ENCODE assay signal across 26 mouse cellular contexts in genomic region chr6:116374136-116374535, GRCm38 (mm10). TPM values are rescaled to one million over a fixed set of nuclear protein-coding genes. Genes with fewer than 3 reads are reported as not detected.
A peak's percentile ranks its signal among the peaks of the same experiment; 100 is the strongest.
DNase-seq lines count a peak whose midpoint lies in the region; ATAC-seq and TF ChIP-seq lines count a peak whose summit lies in the region.
"Had no signal": no experiment of that assay in that cellular context is flagged by ENCODE, and none has a peak within 500 bp of the region (broad histone marks: within the 10 kb centered on the region; RNA-seq: fewer than 3 reads in every experiment).

No protein-coding gene starts in this region.

- TF ChIP-seq EP300 in lung, postnatal 0 days (IDR thresholded peaks at IDR 0.05) = no peak

- peak; percentile 52 for DNase-seq in heart, adult 11 months
- DNase-seq in heart, postnatal 4 days = no peak
- DNase-seq in lung, postnatal 0 days (ENCODE audit: low spot score) = peak; percentile 29
- no peak for DNase-seq in lung, postnatal 14 days
- DNase-seq in MN1 (ENCODE audit: low spot score) = peak; percentile 11
- DNase-seq: adrenal gland, adult 8-10 months; adrenal gland, postnatal 14 days; adrenal gland, postnatal 36 days; cerebellum, adult 11-12 months; cerebellum, adult 2 months; cerebellum, adult 9-10 months; cerebellum, postnatal 10 days; cerebellum, postnatal 25 days had no signal

- H3K27me3 ChIP-seq in lung, postnatal 0 days (replicated peaks; ENCODE audit: insufficient read depth, low read length) = no peaks in the 10 kb centered on the region
- H3K27me3 ChIP-seq: CH12.LX; embryonic facial prominence, embryonic 12.5 days; forebrain, embryonic 12.5 days; Patski had no signal

- no peak overlapping the region for H3K27ac ChIP-seq in lung, postnatal 0 days (ENCODE audit: low read length)
- H3K27ac ChIP-seq: embryonic facial prominence, embryonic 10.5 days; embryonic facial prominence, embryonic 12.5 days; forebrain, embryonic 10.5 days; forebrain, embryonic 12.5 days had no signal

- no peaks in the 10 kb centered on the region for H3K9me3 ChIP-seq in lung, postnatal 0 days (ENCODE audit: low read length)
- H3K9me3 ChIP-seq: embryonic facial prominence, embryonic 10.5 days; embryonic facial prominence, embryonic 12.5 days; forebrain, embryonic 10.5 days; forebrain, embryonic 12.5 days; G1E had no signal

- TF ChIP-seq CTCF in lung, postnatal 0 days (IDR thresholded peaks at IDR 0.05) = no peak

- no peak for ATAC-seq in lung, postnatal 0 days
- ATAC-seq in erythroblast, adult 5-6 weeks (replicated peaks; ENCODE audit: low FRiP score, poor library complexity, severe bottlenecking) = no peak
- no peak for ATAC-seq in CD4-positive, CD25-positive, alpha-beta regulatory T cell, adult 4 months
- ATAC-seq: activated CD4-positive, CD25-positive, alpha-beta regulatory T cell, adult 4 months; forebrain, embryonic 14.5 days; forebrain, embryonic 16.5 days; Patski had no signal

- whole genome bisulfite sequencing in lung, postnatal 0 days = 62% methylated on average over 1 of the region's 1 CpGs

- no peak overlapping the region for H3K4me3 ChIP-seq in lung, postnatal 0 days (ENCODE audit: low read depth, low read length)
- H3K4me3 ChIP-seq: embryonic facial prominence, embryonic 10.5 days; embryonic facial prominence, embryonic 12.5 days; erythroblast, embryonic 14.5 days; forebrain, embryonic 10.5 days; forebrain, embryonic 12.5 days had no signal

- H3K36me3 ChIP-seq in lung, postnatal 0 days (ENCODE audit: insufficient read depth, low read length) = no peaks in the 10 kb centered on the region
- H3K36me3 ChIP-seq: embryonic facial prominence, embryonic 12.5 days had no signal

- H3K9ac ChIP-seq in lung, postnatal 0 days (replicated peaks; ENCODE audit: low read depth) = no peak overlapping the region
- H3K9ac ChIP-seq: embryonic facial prominence, embryonic 12.5 days; forebrain, embryonic 12.5 days had no signal

- H3K4me2 ChIP-seq in lung, postnatal 0 days (replicated peaks; ENCODE audit: low read depth, low read length) = no peak overlapping the region
- H3K4me2 ChIP-seq: embryonic facial prominence, embryonic 12.5 days; forebrain, embryonic 12.5 days had no signal

- H3K4me1 ChIP-seq in lung, postnatal 0 days (ENCODE audit: insufficient read depth, low read depth, low read length) = no peaks in the 10 kb centered on the region; the same call in 1 of the 2 replicates
- H3K4me1 ChIP-seq: forebrain, embryonic 10.5 days; forebrain, embryonic 12.5 days had no signal

RNA-seq across cellular contexts. Expression of gene March8, which starts 36.3 kb away (rescaled TPM):
- total RNA-seq in heart, postnatal 4 days (2021) = 10 to 100 TPM; 42.2 to 43.0 TPM
- polyA plus RNA-seq in lung, postnatal 0 days (2015; fragmentation: Nextera tagmentation; extraction: Ambion mirVana) = 26.4 and 29.0 TPM in 2 replicates
- 546 and 733 TPM in 2 replicates for total RNA-seq in erythroblast, adult 5-6 weeks (2015; ENCODE audit: low replicate concordance)
- 1,003 and 1,028 TPM in 2 replicates for total RNA-seq in erythroblast, adult 5-6 weeks (2017; ENCODE audit: low replicate concordance)
- polyA plus RNA-seq in CD4-positive, CD25-positive, alpha-beta regulatory T cell, adult 4 months (2017; shearing (Covaris generic)) = under 1 TPM; 0.40 to 0.86 TPM

Comparison
In these comparisons a context has a peak if more than half of its experiments do, and no peak if none do; other contexts are left out.
1. DNase-seq: peak in heart, adult 11 months (single experiment), lung, postnatal 0 days (single experiment) and MN1 (single experiment); none in heart, postnatal 4 days (single experiment) and lung, postnatal 14 days (single experiment).
2. RNA of gene March8, which starts 36.3 kb away (total RNA-seq): 546 to 1,028 TPM in erythroblast, adult 5-6 weeks; 42.2 to 43.0 TPM in heart, postnatal 4 days; every median in the first group is over 10 times any median in the second.